Mouse (Mus musculus) MEL (cell line): Measurements from ENCODE around the gene Ganab. TPM values are rescaled to one million over a fixed set of nuclear protein-coding genes. Genes with fewer than 3 reads are reported as not detected.

Experiments
- DNase-seq: peaks from one replicate; pipeline ENCODE4 v3.0.0; 2011; ENCODE audit warnings: low read depth, low spot score
- H3K27ac ChIP-seq: 2 replicates; pipeline ENCODE4 v1.5.1; 2012; ENCODE audit warnings: low read depth, mild to moderate bottlenecking, control low read depth, low read length, moderate library complexity; ENCODE audit not compliant: control insufficient read depth
- H3K27me3 ChIP-seq, 2 experiments: fragments of 150-350 bp in 1 of 2; sonication (generic) in 1 of 2; 2 replicates each; pipeline ENCODE4 v1.6.1; 2012; ENCODE audit warnings: low read length in 2 of 2, mild to moderate bottlenecking in 2 of 2, improper control_type of control experiment in 1 of 2, moderate library complexity in 1 of 2; ENCODE audit not compliant: insufficient read depth in 2 of 2, control insufficient read depth in 1 of 2
- H3K36me3 ChIP-seq, 2 experiments: 2 replicates each; pipeline ENCODE4 v1.6.1; 2012 to 2014; ENCODE audit warnings: low read length in 2 of 2, improper control_type of control experiment in 1 of 2, inconsistent platforms in 1 of 2, mild to moderate bottlenecking in 1 of 2; ENCODE audit not compliant: insufficient read depth in 2 of 2, control insufficient read depth in 1 of 2
- H3K4me1 ChIP-seq, 2 experiments: fragments of 150-350 bp in 1 of 2; sonication (generic) in 1 of 2; 2 replicates each; pipeline ENCODE4 v1.6.1; 2012; ENCODE audit warnings: low read length in 2 of 2, improper control_type of control experiment in 1 of 2, mild to moderate bottlenecking in 1 of 2; ENCODE audit not compliant: insufficient read depth in 2 of 2, control insufficient read depth in 1 of 2
- H3K4me3 ChIP-seq, 2 experiments: fragments of 150-350 bp in 1 of 2; sonication (generic) in 1 of 2; 2 replicates each; pipeline ENCODE4 v1.5.1; 2012; ENCODE audit warnings: low read depth in 2 of 2, low read length in 2 of 2, mild to moderate bottlenecking in 2 of 2, moderate library complexity in 2 of 2, control low read depth in 1 of 2, improper control_type of control experiment in 1 of 2; ENCODE audit not compliant: control insufficient read depth in 1 of 2, insufficient read depth in 1 of 2
- H3K79me2 ChIP-seq: 2 replicates; pipeline ENCODE4 v1.6.1; 2012; ENCODE audit warnings: mild to moderate bottlenecking, low read length, moderate library complexity; ENCODE audit not compliant: control insufficient read depth, poor library complexity, insufficient read depth
- H3K9ac ChIP-seq: 2 replicates; pipeline ENCODE4 v1.6.1; 2012; ENCODE audit warnings: low read depth, mild to moderate bottlenecking, control low read depth, low read length, moderate library complexity; ENCODE audit not compliant: control insufficient read depth, poor library complexity, severe bottlenecking
- H3K9me3 ChIP-seq: fragments of 150-350 bp; sonication (generic); replicated peaks from 2 replicates; pipeline ENCODE4 v1.6.1; 2012; ENCODE audit warnings: mild to moderate bottlenecking, low read length, improper control_type of control experiment, moderate library complexity; ENCODE audit not compliant: insufficient read depth
- BHLHE40 ChIP-seq: IDR thresholded peaks from 2 replicates; pipeline ENCODE4 v1.6.1; 2012; ENCODE audit warnings: low read depth, mild to moderate bottlenecking, inconsistent platforms, low read length, improper control_type of control experiment, borderline replicate concordance
- CHD1 ChIP-seq: IDR thresholded peaks from 2 replicates; pipeline ENCODE4 v1.6.1; 2012; ENCODE audit warnings: low read depth, mild to moderate bottlenecking, inconsistent platforms, low read length, improper control_type of control experiment
- CHD2 ChIP-seq: IDR thresholded peaks from 2 replicates; pipeline ENCODE4 v1.6.1; 2011; ENCODE audit warnings: low read length, improper control_type of control experiment
- CTCF ChIP-seq, 3 experiments: IDR thresholded peaks in 2 of 3; conservative IDR thresholded peaks in 1 of 3; 2 replicates each; pipeline ENCODE4 v1.5.1; 2011 to 2012; ENCODE audit warnings: low read length in 3 of 3, low read depth in 2 of 3, mild to moderate bottlenecking in 2 of 3, improper control_type of control experiment in 1 of 3, inconsistent platforms in 1 of 3, mixed read lengths in 1 of 3, moderate library complexity in 1 of 3; ENCODE audit not compliant: control insufficient read depth in 1 of 3, insufficient read depth in 1 of 3, poor library complexity in 1 of 3, severe bottlenecking in 1 of 3
- GATA1 ChIP-seq: IDR thresholded peaks from 2 replicates; pipeline ENCODE4 v1.6.1; 2011; ENCODE audit warnings: low read depth, low read length, improper control_type of control experiment
- HCFC1 ChIP-seq: IDR thresholded peaks from 2 replicates; pipeline ENCODE4 v1.6.1; 2012; ENCODE audit warnings: low read depth, mild to moderate bottlenecking, inconsistent platforms, low read length, improper control_type of control experiment, moderate library complexity
- MAFK ChIP-seq: IDR thresholded peaks from 2 replicates; pipeline ENCODE4 v1.6.1; 2011; ENCODE audit warnings: low read depth, mild to moderate bottlenecking, low read length, improper control_type of control experiment, borderline replicate concordance
- MXI1 ChIP-seq: IDR thresholded peaks from 2 replicates; pipeline ENCODE4 v1.6.1; 2011; ENCODE audit warnings: mild to moderate bottlenecking, low read depth, low read length, improper control_type of control experiment
- POLR2A ChIP-seq, 2 experiments: IDR thresholded peaks; 2 replicates each; pipeline ENCODE4 v1.6.1; 2011 to 2012; ENCODE audit warnings: low read length in 2 of 2, mild to moderate bottlenecking in 2 of 2, control low read depth in 1 of 2, improper control_type of control experiment in 1 of 2, low read depth in 1 of 2, moderate library complexity in 1 of 2; ENCODE audit not compliant: control insufficient read depth in 1 of 2, insufficient read depth in 1 of 2, poor library complexity in 1 of 2
- RCOR1 ChIP-seq: IDR thresholded peaks from 2 replicates; pipeline ENCODE4 v1.6.1; 2012; ENCODE audit warnings: low read depth, mild to moderate bottlenecking, inconsistent platforms, low read length, improper control_type of control experiment
- SMC3 ChIP-seq: IDR thresholded peaks from 2 replicates; pipeline ENCODE4 v1.6.1; 2011; ENCODE audit warnings: low read depth, low read length, improper control_type of control experiment
- TAL1 ChIP-seq: IDR thresholded peaks from 2 replicates; pipeline ENCODE4 v1.6.1; 2012; ENCODE audit warnings: mild to moderate bottlenecking, inconsistent platforms, low read length, moderate library complexity, mixed read lengths
- TCF12 ChIP-seq: IDR thresholded peaks from 2 replicates; pipeline ENCODE4 v1.6.1; 2014; ENCODE audit warnings: low read depth, mild to moderate bottlenecking, inconsistent platforms, low read length, improper control_type of control experiment, moderate library complexity
- UBTF ChIP-seq: IDR thresholded peaks from 2 replicates; pipeline ENCODE4 v1.6.1; 2012; ENCODE audit warnings: low read depth, mild to moderate bottlenecking, inconsistent platforms, low read length, improper control_type of control experiment, moderate library complexity, borderline replicate concordance; ENCODE audit not compliant: insufficient read depth
- USF2 ChIP-seq, 2 experiments: IDR thresholded peaks; 2 replicates each; pipeline ENCODE4 v1.6.1; 2011 to 2012; ENCODE audit warnings: improper control_type of control experiment in 2 of 2, low read length in 2 of 2, borderline replicate concordance in 1 of 2, inconsistent platforms in 1 of 2, low read depth in 1 of 2, mild to moderate bottlenecking in 1 of 2; ENCODE audit not compliant: insufficient read depth in 1 of 2
- ZMIZ1 ChIP-seq: IDR thresholded peaks from 2 replicates; pipeline ENCODE4 v1.6.1; 2012; ENCODE audit warnings: low read depth, mild to moderate bottlenecking, inconsistent platforms, low read length, improper control_type of control experiment, moderate library complexity
- ZNF384 ChIP-seq: IDR thresholded peaks from 2 replicates; pipeline ENCODE4 v1.6.1; 2012; ENCODE audit warnings: low read depth, mild to moderate bottlenecking, inconsistent platforms, low read length, improper control_type of control experiment
- polyA plus RNA-seq, 2 experiments: library from polyadenylated mRNA; stranded (reverse) in 1 of 2; unstranded in 1 of 2; fragments of >175 nt in 1 of 2; fragments of >200 nt in 1 of 2; gene quantifications; 2 replicates each; pipeline versions ENCODE4 v1.2.1 to v1.2.4; 2012; ENCODE audit warnings: low replicate concordance in 2 of 2, low read depth in 1 of 2; ENCODE audit not compliant: insufficient read length in 2 of 2, insufficient read depth in 1 of 2, missing spikeins in 1 of 2
- total RNA-seq: library from RNA; depleted of rRNA; stranded (reverse); fragments of 300-350 nt; gene quantifications from 2 replicates; pipeline ENCODE4 v1.2.3, GENCODE M21; 2012

Gene Ganab
- total and polyA plus RNA-seq, 3 experiments = 122 to 123 TPM; not detected in 1

DNA sequence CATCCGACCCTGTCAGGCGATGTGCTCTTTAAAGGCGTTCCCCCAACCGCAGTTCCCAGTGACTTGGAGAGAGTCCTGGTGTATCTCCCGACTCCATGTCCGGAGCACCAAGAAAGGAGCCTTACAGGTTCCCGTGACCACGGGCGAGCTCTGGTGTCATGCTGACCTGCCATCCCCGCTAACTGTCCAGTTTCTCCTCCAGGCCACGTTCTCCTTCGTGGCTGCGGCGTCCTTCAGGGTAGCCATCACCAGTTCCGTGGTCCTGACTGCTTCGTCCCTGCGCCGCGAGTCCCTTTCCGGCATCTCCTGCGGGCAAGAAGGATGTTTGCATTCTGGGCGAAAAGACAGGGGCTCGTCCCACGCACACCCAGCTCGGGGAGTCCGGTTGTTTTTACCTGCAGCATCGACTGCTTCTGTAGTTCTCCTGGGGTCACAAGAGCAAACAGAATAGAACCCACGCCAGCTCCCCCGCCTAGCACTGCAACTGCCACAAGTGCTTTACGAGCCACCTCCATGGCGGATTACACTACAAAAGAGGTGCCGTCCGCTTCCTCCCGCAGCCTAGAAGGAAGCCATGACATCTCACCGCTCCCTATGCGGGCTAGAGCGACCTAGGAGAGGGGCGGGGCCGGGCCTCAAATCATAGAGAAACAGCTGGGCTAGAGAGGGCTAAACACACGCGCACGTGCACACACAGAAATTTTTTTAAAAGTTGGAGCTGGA is 17.4 kb upstream of the Ganab start, which contains the start of gene Uqcc3 (continued):
- TF ChIP-seq TCF12 = peak; percentile 80
- TF ChIP-seq MAFK = no peak; the same call in 1 of the 2 replicates
- no peak for TF ChIP-seq GATA1
- TF ChIP-seq TAL1 = no peak
- TF ChIP-seq BHLHE40 = peak; percentile 99
- 0 out of 2 replicates have a peak, but pooled peaks have one; percentile 18 for TF ChIP-seq UBTF
- no peak for TF ChIP-seq CHD2
- TF ChIP-seq CHD1 = peak; percentile 50; the same call in 1 of the 2 replicates
- TF ChIP-seq ZNF384 = peak; percentile 96
- peak; percentile 100 for TF ChIP-seq MXI1
- TF ChIP-seq SMC3 = no peak
- peak; percentile 14; the same call in 1 of the 2 replicates for TF ChIP-seq RCOR1
- TF ChIP-seq POLR2A (IDR thresholded peaks at IDR 0.05; ENCODE audit: control insufficient read depth in 1 of 2, insufficient read depth in 1 of 2, low read depth in 1 of 2, low read length in 2 of 2, poor library complexity in 1 of 2) = peak; percentile 83 to 93
- no peak for TF ChIP-seq CTCF (IDR thresholded peaks at IDR 0.05 in 2 of 3, conservative IDR thresholded peaks at IDR 0.05 in 1 of 3; ENCODE audit: control insufficient read depth in 1 of 3, insufficient read depth in 1 of 3, low read depth in 2 of 3, low read length in 3 of 3, poor library complexity in 1 of 3, severe bottlenecking in 1 of 3)
- TF ChIP-seq USF2 (IDR thresholded peaks at IDR 0.05; ENCODE audit: borderline replicate concordance in 1 of 2, insufficient read depth in 1 of 2, low read depth in 1 of 2, low read length in 2 of 2) = no peak

DNA sequence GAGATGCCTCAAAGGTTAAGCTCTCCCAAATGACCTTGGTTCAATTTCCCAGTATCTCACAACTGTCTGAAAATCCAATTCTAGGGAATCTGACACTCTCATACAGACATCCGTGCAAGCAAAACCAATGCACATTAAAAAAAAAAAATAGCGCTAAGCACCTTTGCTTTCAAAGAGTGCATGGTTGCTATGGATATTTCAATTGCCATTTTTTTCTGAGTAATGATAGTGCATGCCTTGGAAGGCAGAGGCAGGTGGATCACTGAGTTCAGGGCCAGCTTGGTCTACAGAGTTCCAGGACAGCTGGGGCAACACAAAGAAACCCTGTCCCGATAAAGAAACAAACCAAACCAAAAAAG is 16.9 kb upstream of the Ganab start:
- DNase-seq = no peak
- TF ChIP-seq ZNF384 = 0 out of 2 replicates have a peak, but pooled peaks have one; percentile 4
- TF ChIP-seq ZMIZ1 = no peak; the same call in 1 of the 2 replicates
- no peak for TF ChIP-seq HCFC1
- H3K27me3 ChIP-seq = no peaks in the 10 kb centered on the region
- H3K79me2 ChIP-seq = peaks cover 7% of the 10 kb centered on the region
- peaks cover 0 to 6% of the 10 kb centered on the region in 2 experiments; a peak in 3 of 4 replicates for H3K36me3 ChIP-seq
- H3K4me1 ChIP-seq = 0 out of 4 replicates have a peak, but pooled peaks cover 0 to 2% of the 10 kb centered on the region in 2 experiments
- H3K9ac ChIP-seq = peak overlapping the region; percentile 77
- 0 out of 2 replicates have a peak overlapping the region, but pooled peaks have one; percentile 3 for H3K27ac ChIP-seq
- H3K9me3 ChIP-seq = no peaks in the 10 kb centered on the region
- peak overlapping the region; percentile 62 to 82 for H3K4me3 ChIP-seq
